Mouse (Mus musculus): ENCODE results near the gene Spg7. TPM values are rescaled to one million over a fixed set of nuclear protein-coding genes. Genes with fewer than 3 reads are reported as not detected.
"Not testable (repeated sequence)": the region's sequence is repeated elsewhere in the genome, so short reads cannot be mapped to it uniquely, and the experiment has no call there.

Spg7 gene
- total RNA-seq, 2 experiments from 2014 or later: 82.4 to 92.7 TPM

DNA sequence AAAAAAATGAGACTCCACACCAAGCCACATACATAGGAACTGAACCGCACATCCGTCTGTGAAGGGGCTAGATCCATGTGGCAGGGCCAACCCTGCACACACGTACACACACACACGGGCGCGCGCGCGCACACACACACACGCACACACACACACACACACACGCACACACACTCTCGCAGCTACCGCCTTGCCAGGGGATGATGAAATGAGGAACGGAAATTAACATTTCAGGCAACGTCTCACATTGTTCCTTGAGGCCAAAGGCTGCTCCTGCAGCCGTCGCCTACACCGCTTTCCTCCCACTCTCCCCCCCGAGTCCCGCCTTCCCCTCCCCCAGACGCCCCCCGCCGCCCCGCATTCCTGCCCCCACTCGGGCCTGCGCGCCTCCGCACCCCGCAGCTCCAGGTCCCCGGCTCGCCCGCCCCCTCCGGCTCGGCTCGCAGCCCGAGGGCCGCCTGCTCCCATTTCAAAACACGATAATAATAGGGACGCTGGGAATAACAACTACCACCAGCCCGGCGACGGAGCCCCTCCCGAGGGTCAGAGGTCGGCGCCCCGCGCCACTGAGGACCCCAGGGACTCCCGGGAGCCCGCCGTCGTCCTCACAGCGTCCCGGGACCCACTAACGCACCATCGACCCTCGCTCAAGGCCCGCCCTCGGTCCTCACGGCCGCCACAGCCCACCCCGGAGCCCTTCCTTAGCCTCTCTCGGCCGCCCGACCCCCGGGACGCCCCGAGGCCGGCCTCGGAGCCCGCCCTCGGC lies 21.6 kb upstream of the Spg7 start:
- DNase-seq: peak; percentile 60 to 70

GRCm38 (mm10) chr8:123041774-123042105 lies 21.0 kb upstream of the Spg7 start:
- DNase-seq: no peak

- DNase-seq: peak; percentile 99
Measured at GRCm38 (mm10) chr8:123042158-123042973, 20.4 kb upstream of the Spg7 start, which contains the start of gene Ankrd11. Gene Ankrd11 (minus strand): TSS chr8:123042277.

GRCm38 (mm10) chr8:123042974-123043625 lies 19.6 kb upstream of the Spg7 start:
- DNase-seq: no peak

DNA sequence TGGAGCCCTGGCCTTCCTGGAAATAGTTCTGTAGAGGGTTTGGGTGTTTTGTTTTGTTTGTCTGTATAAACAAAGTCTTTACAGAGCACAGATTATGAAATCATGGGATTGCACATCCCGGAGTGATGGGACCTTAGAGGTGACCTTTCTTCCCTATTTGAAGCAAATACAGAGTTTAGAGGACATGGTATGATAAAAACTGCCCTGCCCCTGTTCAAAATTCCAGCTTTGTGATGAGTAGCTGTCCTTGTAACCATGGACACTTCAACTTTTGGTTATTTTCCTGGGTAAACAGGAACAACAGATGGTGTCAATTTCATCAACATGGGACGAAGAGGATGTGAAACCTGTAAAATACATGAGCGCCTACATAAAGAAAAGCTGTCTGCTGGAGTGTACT lies 18.8 kb upstream of the Spg7 start:
- no peak for DNase-seq

- not testable (repeated sequence) for DNase-seq
Measured at GRCm38 (mm10) chr8:123044743-123045425, 17.9 kb upstream of the Spg7 start.

DNA sequence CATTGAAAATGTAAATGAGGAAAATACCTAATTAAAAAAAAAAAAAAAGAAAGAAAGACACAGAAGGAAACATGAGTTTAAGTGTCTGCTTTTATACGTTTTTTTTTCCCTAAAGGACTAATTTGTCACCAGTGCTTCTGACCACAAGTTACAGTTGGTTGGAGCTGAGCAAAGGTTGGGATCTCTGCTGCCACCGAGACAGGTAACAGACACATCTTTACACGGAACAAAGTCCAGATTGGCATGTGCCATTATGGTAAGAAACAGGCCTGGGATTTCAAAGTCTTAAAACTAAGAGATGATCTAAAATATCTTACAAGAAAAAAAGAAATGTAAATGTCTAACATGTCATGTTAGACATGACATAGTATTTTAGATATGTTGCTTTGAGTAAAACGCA lies 16.0 kb upstream of the Spg7 start:
- no peak for DNase-seq

DNA sequence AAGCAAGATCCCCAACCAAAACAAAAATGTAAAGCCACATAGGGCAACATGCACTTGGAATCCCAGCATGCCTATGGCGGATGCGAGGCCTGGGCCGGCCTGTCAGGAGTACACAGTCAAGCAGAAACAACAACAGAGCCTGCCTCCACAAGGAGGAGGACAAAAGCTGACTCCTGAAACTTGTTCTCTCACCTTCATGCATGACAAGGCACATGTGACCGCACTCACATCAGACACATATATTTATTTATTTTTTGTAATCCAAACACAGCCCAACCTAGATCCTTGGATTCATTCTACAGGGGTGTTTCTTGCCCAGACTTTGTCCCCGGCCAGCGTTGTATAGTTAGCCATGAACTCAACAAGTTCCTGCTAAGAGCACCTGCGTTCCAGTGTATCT lies 14.9 kb upstream of the Spg7 start:
- DNase-seq: no peak

- DNase-seq: peak in 1 of 2 experiments; percentile 44
Measured at GRCm38 (mm10) chr8:123048402-123048801, 14.3 kb upstream of the Spg7 start.

- no peak for DNase-seq
Measured at GRCm38 (mm10) chr8:123051458-123051857, 11.3 kb upstream of the Spg7 start.

DNA sequence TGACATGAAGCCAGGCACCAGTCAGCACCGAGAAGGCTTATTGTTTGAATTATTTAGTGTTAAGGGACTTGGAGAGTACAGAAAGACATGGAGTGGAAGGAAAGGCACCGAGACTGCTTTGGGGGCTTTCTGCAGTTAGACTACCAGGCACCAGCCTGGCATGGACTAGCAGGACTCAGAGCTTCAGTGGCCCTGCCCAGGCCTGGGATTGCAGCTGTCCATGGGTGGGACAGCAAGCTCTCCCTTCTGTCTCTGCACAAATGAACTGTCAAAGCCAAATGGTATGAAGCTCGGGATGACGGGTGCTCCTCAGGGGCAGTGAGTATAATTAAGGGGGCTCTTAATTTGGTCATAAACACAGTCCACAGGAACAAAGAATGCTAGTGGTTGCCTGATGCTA lies 1.3 kb downstream of the Spg7 start:
- no peak for DNase-seq

- peak; percentile 15 to 33 for DNase-seq
Measured at GRCm38 (mm10) chr8:123064809-123065213, 2.1 kb downstream of the Spg7 start.

DNA sequence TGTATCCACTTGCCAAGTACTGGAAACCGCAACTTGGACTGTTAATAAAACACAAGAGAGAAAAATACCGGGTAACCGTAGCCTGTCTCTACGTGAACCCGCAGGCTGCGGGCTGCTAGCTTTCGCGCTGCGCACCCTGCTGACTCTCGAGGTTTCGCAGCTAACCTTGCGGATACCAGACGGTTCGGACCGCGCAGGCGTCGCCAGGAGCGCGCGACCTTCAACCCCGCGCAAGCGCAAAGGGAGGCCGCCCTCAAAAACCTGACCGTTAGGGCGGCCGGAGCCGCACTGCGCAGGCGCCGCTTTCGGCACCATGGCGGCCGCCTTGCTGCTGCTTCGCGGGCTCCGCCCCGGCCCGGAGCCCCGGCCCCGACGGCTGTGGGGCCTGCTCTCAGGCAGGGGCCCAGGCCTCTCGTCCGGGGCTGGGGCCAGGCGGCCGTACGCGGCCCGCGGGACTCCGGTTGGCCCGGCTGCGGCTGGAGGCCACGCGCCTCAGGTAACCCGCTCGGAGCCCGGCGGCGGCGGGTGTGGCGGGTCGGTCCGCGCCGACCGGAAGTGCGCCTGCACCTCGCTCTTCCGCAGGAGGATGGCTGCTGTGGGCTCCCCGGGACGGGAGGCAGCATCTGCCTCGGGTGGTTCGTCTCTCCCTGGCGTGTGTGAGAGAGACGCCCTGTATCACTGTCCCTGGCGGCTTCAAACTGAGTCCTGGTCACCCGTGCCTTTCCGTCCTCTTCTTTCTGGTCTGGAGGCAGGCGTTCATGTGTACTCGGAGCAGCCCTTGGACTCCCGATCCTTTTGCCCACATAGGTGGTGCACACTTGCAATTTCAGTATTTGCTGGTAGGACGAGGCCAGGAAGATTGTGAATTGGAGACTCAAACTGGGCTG lies 2.7 kb downstream of the Spg7 start:
- DNase-seq: peak; percentile 97

DNA sequence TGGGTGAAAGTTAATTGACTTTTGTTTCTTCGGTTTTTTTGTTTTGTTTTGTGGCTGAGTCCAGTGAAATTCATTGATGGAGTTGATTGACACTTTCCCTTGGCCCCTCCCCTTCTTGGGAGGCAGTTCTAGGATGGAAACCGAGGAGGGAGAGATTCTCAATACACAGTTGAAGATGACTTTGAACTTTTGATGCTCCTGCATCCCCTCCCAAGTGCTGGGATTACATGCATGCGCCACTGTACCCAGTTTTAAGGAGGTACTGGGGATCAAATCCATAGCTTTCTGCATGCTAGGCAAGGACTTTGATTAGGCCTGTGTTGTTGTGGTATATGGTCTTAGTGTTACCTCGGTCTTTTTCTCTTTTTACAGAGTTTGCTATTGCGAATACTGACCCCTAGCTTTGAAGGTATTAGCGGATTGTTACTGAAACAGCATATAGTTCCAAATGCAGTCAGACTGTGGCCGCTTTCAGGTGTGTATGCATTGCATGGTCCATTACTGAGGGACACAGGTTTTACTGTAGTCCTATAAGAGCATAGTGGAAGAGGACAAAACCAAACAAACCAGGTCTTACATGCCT lies 3.5 kb downstream of the Spg7 start:
- peak in 1 of 2 experiments; percentile 17 for DNase-seq

GRCm38 (mm10) chr8:123071176-123071575 lies 8.4 kb downstream of the Spg7 start:
- peak in 1 of 2 experiments; percentile 54 for DNase-seq

DNA sequence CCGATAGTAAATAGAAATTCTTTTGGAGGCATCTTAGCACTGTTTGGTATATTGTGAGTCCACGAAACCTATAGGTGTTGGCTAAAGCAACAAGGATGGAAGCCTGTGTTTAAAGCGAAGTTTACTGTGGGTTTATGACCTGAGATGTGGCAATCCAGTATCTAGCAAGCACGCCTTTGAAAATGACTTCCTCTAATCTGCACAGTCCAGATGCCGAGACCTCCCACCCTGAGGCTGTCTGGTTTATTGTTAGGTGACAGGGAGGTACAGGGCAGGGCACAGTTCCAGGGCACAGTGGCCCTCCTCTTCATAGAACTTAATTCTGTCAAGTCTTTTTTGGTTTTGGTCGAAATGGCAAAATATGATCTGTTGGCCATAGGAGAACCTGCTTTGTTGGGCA lies 14.5 kb downstream of the Spg7 start:
- no peak for DNase-seq

DNA sequence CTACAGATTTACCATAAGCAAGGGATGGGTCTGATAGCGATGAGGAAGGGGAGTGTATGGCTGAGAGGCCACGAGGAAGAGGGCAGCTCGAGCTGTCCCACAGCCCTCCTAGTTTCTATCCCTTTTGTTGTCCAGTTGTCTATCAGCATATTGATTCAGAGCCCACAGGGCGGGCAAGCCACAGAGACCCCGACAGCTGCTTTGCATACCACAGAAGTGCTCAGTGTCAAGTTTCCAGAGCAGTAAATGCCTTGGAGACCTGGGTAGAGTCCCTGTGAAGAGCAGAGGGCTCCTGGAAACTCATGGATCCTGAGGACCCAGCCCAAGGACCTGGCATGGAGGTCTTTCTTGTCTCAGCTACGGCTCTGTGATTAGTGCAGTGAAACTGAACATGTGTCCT lies 20.3 kb downstream of the Spg7 start:
- no peak for DNase-seq

DNA sequence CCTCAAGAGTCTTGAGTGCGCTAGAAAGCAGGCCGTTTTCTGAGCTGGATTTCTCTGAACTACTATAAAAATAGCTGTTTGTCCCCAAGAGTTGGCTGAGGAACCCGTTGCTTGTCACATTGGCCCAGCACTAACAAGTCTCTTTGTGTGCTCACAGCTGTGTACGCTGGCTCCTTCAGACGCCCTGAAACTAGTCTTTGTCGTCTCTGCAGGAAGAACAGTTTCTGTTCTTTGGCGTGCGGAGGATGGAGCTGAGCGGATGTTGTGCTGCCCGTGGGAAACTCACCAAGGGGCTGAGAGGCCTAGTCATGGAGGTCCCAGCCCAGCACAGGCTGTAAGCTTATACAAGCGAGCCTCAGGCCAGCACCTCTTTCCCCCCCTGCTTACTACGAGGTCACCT lies 20.9 kb downstream of the Spg7 start:
- no peak for DNase-seq

DNA sequence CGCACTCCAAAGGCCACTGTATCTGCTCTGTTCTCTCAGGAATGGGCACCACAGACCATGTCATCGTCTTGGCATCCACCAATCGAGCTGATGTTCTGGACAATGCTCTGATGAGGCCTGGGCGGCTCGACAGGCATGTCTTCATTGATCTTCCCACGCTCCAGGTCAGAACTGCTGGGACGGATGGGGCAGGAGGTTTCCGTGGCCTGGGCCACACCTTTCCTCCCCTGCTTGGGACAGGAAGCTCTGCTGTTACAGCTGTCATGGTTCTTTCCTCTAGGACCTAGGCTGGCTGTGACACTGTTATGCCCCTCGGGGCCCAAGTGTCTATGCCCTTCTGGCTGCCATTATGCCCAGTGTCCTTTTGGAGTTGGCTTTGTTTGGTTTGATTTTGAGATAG lies 24.5 kb downstream of the Spg7 start:
- no peak for DNase-seq

DNA sequence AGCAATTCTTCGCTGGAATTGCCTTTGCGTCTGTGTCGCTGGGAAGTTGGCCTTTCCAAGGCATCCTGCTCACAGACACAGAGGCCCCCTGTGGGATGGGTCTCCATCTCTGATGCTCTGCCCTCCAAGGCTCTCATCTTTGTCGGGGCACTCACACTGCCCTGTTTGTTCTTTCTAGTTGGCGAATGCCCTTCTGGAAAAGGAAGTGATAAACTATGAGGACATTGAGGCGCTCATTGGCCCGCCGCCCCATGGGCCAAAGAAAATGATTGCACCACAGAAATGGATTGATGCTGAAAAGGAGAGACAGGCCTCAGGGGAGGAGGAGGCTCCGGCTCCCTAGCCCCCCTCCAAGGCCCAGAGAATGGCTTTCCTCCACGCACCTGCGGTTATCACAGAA lies 34.5 kb downstream of the Spg7 start:
- no peak for DNase-seq
